ENCODE assay signal across 8 mouse cellular contexts in the genomic region with DNA sequence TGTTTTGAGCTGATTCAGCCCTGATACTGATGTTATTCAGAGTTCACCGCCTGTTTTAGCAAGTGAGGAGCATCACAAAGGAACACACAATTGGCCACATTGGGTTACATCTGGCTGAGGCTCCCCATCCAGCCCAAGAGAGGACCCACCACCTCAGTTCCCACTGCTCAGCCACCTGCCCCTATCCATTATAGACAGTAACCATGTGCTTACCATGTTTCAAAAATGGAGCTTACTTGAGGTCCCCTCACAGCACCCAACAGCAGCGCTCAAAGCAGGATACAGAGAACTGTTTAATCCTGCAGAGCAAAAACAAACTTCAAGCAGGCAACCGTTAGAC. TPM values are rescaled to one million over a fixed set of nuclear protein-coding genes. Genes with fewer than 3 reads are reported as not detected.
DNase-seq lines count a peak whose midpoint lies in the region; ATAC-seq and TF ChIP-seq lines count a peak whose summit lies in the region.
"Not testable (repeated sequence)": the region's sequence is repeated elsewhere in the genome, so short reads cannot be mapped to it uniquely, and the experiment has no call there.

No protein-coding gene starts in this region.

- not testable (repeated sequence) for DNase-seq in CH12.LX (ENCODE audit: extremely low read depth); forebrain, postnatal 0 days; liver, embryonic 13.5 days

- in situ Hi-C loops in CH12.LX (cut with MboI; ENCODE audit: low pct_ligation_motif_present, low pct_unique_long_range_greater_than_20kb, low sequenced_read_pairs): loop anchor here (25.0 kb wide), 1 partner anchor 185 kb away; no protein-coding TSS in a partner anchor

- H3K79me2 ChIP-seq in CH12.LX (replicated peaks; ENCODE audit: control insufficient read depth, extremely low read depth, insufficient read depth, poor library complexity, severe bottlenecking): not testable (repeated sequence)

- WGBS in embryonic facial prominence, embryonic 12.5 days: 0% methylated on average over 3 of the region's 3 CpGs
- 1% methylated on average over 3 of the region's 3 CpGs for WGBS in forebrain, postnatal 0 days
- WGBS in hindbrain, embryonic 12.5 days: 3% methylated on average over 3 of the region's 3 CpGs
- 0% methylated on average over 3 of the region's 3 CpGs for WGBS in kidney, embryonic 16.5 days
- WGBS in liver, embryonic 13.5 days (ENCODE audit: insufficient replicate concordance): 1% methylated on average over 3 of the region's 3 CpGs
- 4% methylated on average over 3 of the region's 3 CpGs for WGBS in neural tube, embryonic 14.5 days

- ATAC-seq in embryonic facial prominence, embryonic 12.5 days (ENCODE audit: insufficient number of reproducible peaks, insufficient read depth, low FRiP score, low TSS enrichment); forebrain, postnatal 0 days; hindbrain, embryonic 12.5 days (ENCODE audit: low FRiP score); kidney, embryonic 16.5 days (ENCODE audit: low FRiP score, low TSS enrichment); liver, embryonic 13.5 days (ENCODE audit: low read depth); neural tube, embryonic 14.5 days (ENCODE audit: low read depth): not testable (repeated sequence)

- H3K9me3 ChIP-seq in CH12.LX (replicated peaks; ENCODE audit: low read length); embryonic facial prominence, embryonic 12.5 days; forebrain, postnatal 0 days (ENCODE audit: low read length); hindbrain, embryonic 12.5 days (replicated peaks); kidney, embryonic 16.5 days (ENCODE audit: low read length); liver, embryonic 13.5 days (replicated peaks); megakaryocyte, embryonic 14.5 days; neural tube, embryonic 14.5 days (ENCODE audit: control insufficient read depth, low read length): not testable (repeated sequence)

- H3K4me3 ChIP-seq in CH12.LX (replicated peaks in 1 of 3; ENCODE audit: low read depth in 2 of 3, low read length in 2 of 3, poor library complexity in 1 of 3): peak overlapping the region; percentile 50 to 72 (median 50)
- peak overlapping the region; percentile 56 for H3K4me3 ChIP-seq in embryonic facial prominence, embryonic 12.5 days
- H3K4me3 ChIP-seq in forebrain, postnatal 0 days (ENCODE audit: low read depth, low read length): peak overlapping the region; percentile 50
- peak overlapping the region; percentile 49 for H3K4me3 ChIP-seq in hindbrain, embryonic 12.5 days
- peak overlapping the region; percentile 54 for H3K4me3 ChIP-seq in kidney, embryonic 16.5 days (ENCODE audit: low read length)
- peak overlapping the region; percentile 60 for H3K4me3 ChIP-seq in liver, embryonic 13.5 days (replicated peaks)
- peak overlapping the region; percentile 89 for H3K4me3 ChIP-seq in megakaryocyte, embryonic 14.5 days (replicated peaks)
- peak overlapping the region; percentile 41 for H3K4me3 ChIP-seq in neural tube, embryonic 14.5 days (ENCODE audit: low read depth, low read length)

- TF ChIP-seq EP300 in CH12.LX (IDR thresholded peaks at IDR 0.05; ENCODE audit: low read length): not testable (repeated sequence)

- not testable (repeated sequence) for H3K36me3 ChIP-seq in CH12.LX (replicated peaks in 1 of 2; ENCODE audit: control insufficient read depth in 1 of 2, insufficient read depth in 1 of 2, low read length in 1 of 2); embryonic facial prominence, embryonic 12.5 days; forebrain, postnatal 0 days (ENCODE audit: insufficient read depth); hindbrain, embryonic 12.5 days; kidney, embryonic 16.5 days (ENCODE audit: insufficient read depth, low read length); liver, embryonic 13.5 days; megakaryocyte, embryonic 14.5 days (replicated peaks; ENCODE audit: low read length); neural tube, embryonic 14.5 days (ENCODE audit: control insufficient read depth, insufficient read depth, low read length)

- TF ChIP-seq RAD21 in CH12.LX (IDR thresholded peaks at IDR 0.05; ENCODE audit: low read depth, low read length): not testable (repeated sequence)

- dilution Hi-C loops in CH12.LX (cut with MboI; ENCODE audit: extremely low pct_ligation_motif_present, extremely low pct_unique_long_range_greater_than_20kb, low sequenced_read_pairs): not testable (repeated sequence)

- peak overlapping the region; percentile 85 for H3K4me2 ChIP-seq in CH12.LX (ENCODE audit: insufficient read depth, low read depth, poor library complexity, severe bottlenecking)
- peak overlapping the region; percentile 63 for H3K4me2 ChIP-seq in embryonic facial prominence, embryonic 12.5 days (replicated peaks)
- H3K4me2 ChIP-seq in forebrain, postnatal 0 days (ENCODE audit: low read depth): peak overlapping the region; percentile 69
- peak overlapping the region; percentile 71 for H3K4me2 ChIP-seq in hindbrain, embryonic 12.5 days (replicated peaks)
- peak overlapping the region; percentile 61 for H3K4me2 ChIP-seq in kidney, embryonic 16.5 days (replicated peaks; ENCODE audit: low read depth, low read length)
- H3K4me2 ChIP-seq in liver, embryonic 13.5 days: peak overlapping the region; percentile 74
- peak overlapping the region; percentile 64 for H3K4me2 ChIP-seq in neural tube, embryonic 14.5 days (ENCODE audit: low read depth, low read length)

- TF ChIP-seq CTCF in CH12.LX (conservative IDR thresholded peaks at IDR 0.05 in 1 of 2, IDR thresholded peaks at IDR 0.05 in 1 of 2; ENCODE audit: low read depth in 2 of 2, low read length in 2 of 2); forebrain, postnatal 0 days (IDR thresholded peaks at IDR 0.05; ENCODE audit: low read depth): not testable (repeated sequence)

- not testable (repeated sequence) for H3K27me3 ChIP-seq in CH12.LX (replicated peaks); embryonic facial prominence, embryonic 12.5 days; forebrain, postnatal 0 days (ENCODE audit: insufficient read depth, low read length); hindbrain, embryonic 12.5 days; kidney, embryonic 16.5 days (ENCODE audit: insufficient read depth, low read length); liver, embryonic 13.5 days; megakaryocyte, embryonic 14.5 days (replicated peaks); neural tube, embryonic 14.5 days (ENCODE audit: control insufficient read depth, insufficient read depth, low read length)

- not testable (repeated sequence) for TF ChIP-seq POLR2A in CH12.LX (IDR thresholded peaks at IDR 0.05; ENCODE audit: low read depth, low read length)

- peak overlapping the region; percentile 64; the same call in 1 of the 2 replicates for H3K9ac ChIP-seq in CH12.LX (ENCODE audit: insufficient read depth, low read depth)
- peak overlapping the region; percentile 57; the same call in 1 of the 2 replicates for H3K9ac ChIP-seq in embryonic facial prominence, embryonic 12.5 days
- H3K9ac ChIP-seq in forebrain, postnatal 0 days: peak overlapping the region; percentile 57; the same call in 1 of the 2 replicates
- peak overlapping the region; percentile 53 for H3K9ac ChIP-seq in hindbrain, embryonic 12.5 days
- peak overlapping the region; percentile 66 for H3K9ac ChIP-seq in kidney, embryonic 16.5 days (replicated peaks; ENCODE audit: low read length)
- peak overlapping the region; percentile 64 for H3K9ac ChIP-seq in liver, embryonic 13.5 days
- H3K9ac ChIP-seq in neural tube, embryonic 14.5 days (replicated peaks; ENCODE audit: low read depth, low read length): peak overlapping the region; percentile 57

- H3K4me1 ChIP-seq in CH12.LX (ENCODE audit: control insufficient read depth in 1 of 2, insufficient read depth in 2 of 2); embryonic facial prominence, embryonic 12.5 days; forebrain, postnatal 0 days (ENCODE audit: insufficient read depth); hindbrain, embryonic 12.5 days; kidney, embryonic 16.5 days (ENCODE audit: insufficient read depth, low read length); liver, embryonic 13.5 days (replicated peaks); neural tube, embryonic 14.5 days (ENCODE audit: control insufficient read depth, insufficient read depth, low read length): not testable (repeated sequence)
- peaks cover 12% of the 10 kb centered on the region for H3K4me1 ChIP-seq in megakaryocyte, embryonic 14.5 days

- not testable (repeated sequence) for H3K27ac ChIP-seq in CH12.LX (ENCODE audit: insufficient read depth, low read depth); embryonic facial prominence, embryonic 12.5 days; forebrain, postnatal 0 days (ENCODE audit: low read depth, low read length); hindbrain, embryonic 12.5 days; neural tube, embryonic 14.5 days (ENCODE audit: low read depth, low read length)
- peak overlapping the region; percentile 92 for H3K27ac ChIP-seq in kidney, embryonic 16.5 days (ENCODE audit: low read length)
- H3K27ac ChIP-seq in liver, embryonic 13.5 days: peak overlapping the region; percentile 81; the same call in 1 of the 2 replicates

RNA-seq across cellular contexts. Expression of gene Zfp825, which starts 28.3 kb away (rescaled TPM):
- total RNA-seq in CH12.LX (2012; rRNA removed) (7.4 and 9.0 TPM in 2 replicates), CH12.LX (2014; rRNA removed) (22.5 and 30.6 TPM in 2 replicates)
- 10.3 and 10.9 TPM in 2 replicates for polyA plus RNA-seq in CH12.LX (2012; ENCODE audit: insufficient read length, low read depth)
- 22.4 and 22.9 TPM in 2 replicates for polyA plus RNA-seq in embryonic facial prominence, embryonic 12.5 days (2016; fragmentation: Nextera tagmentation; extraction: Ambion mirVana)
- total RNA-seq in forebrain, postnatal 0 days (2014; rRNA removed): 7.0 and 13.5 TPM in 2 replicates
- 7.8 and 10.8 TPM in 2 replicates for polyA plus RNA-seq in forebrain, postnatal 0 days (2015; fragmentation: Nextera tagmentation; extraction: Ambion mirVana)
- 20.5 and 21.1 TPM in 2 replicates for polyA plus RNA-seq in hindbrain, embryonic 12.5 days (2016; fragmentation: Nextera tagmentation; extraction: Ambion mirVana)
- polyA plus RNA-seq in kidney, embryonic 16.5 days (2015; fragmentation: Nextera tagmentation; extraction: Ambion mirVana): 25.7 and 27.4 TPM in 2 replicates
- polyA plus RNA-seq in liver, embryonic 13.5 days (2015; fragmentation: Nextera tagmentation; extraction: Ambion mirVana): 10.8 and 12.3 TPM in 2 replicates
- polyA plus RNA-seq in megakaryocyte, embryonic 14.5 days (2012; ENCODE audit: insufficient read depth, low replicate concordance): 1.2 TPM in 1 of 2 replicates, not detected in the other
- 14.8 and 16.8 TPM in 2 replicates for polyA plus RNA-seq in neural tube, embryonic 14.5 days (2014; fragmentation: Nextera tagmentation; extraction: Ambion mirVana)
